Mouse (Mus musculus): Measurements from ENCODE around the gene Ets1. TPM values are rescaled to one million over a fixed set of nuclear protein-coding genes. Genes with fewer than 3 reads are reported as not detected.

Ets1 gene
- polyA plus RNA-seq, 1 experiment from 2014 or later, result 34.5 TPM

DNA sequence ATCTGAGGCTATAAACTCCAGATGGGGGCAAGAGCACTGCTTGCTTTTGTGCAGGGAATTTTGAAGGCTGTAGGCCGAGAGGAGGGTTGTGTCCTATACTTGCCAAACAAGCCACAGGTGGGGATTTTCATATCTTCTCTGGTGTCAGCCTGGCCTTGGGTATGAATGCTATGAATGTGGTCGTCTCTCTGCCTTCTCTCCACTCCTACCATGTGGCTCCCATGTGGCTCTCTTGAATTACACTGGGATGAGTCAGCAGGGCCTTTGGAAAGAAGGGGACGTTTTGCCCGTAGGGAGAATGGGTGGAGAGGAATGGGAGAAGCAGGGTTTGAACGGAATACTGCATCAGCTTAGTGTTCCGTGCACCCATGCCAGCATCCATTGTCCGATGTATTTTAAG, 78.5 kb downstream of the Ets1 start:
- H3K4me1 ChIP-seq (ENCODE audit: control insufficient read depth, insufficient read depth, low read length), result peaks cover 4% of the 10 kb centered on the region
- ATAC-seq (replicated peaks; ENCODE audit: insufficient number of reproducible peaks, low FRiP score, low TSS enrichment, low read depth) (no peak), DNase-seq (ENCODE audit: low spot score) (no peak)
- H3K4me2 ChIP-seq (ENCODE audit: low read depth, low read length), result no peak overlapping the region
- whole genome bisulfite sequencing, result 57% methylated on average over 7 of the region's 7 CpGs
- H3K27me3 ChIP-seq (ENCODE audit: control insufficient read depth, insufficient read depth, low read length), result no peaks in the 10 kb centered on the region
- H3K27ac ChIP-seq (replicated peaks; ENCODE audit: low read depth, low read length), result no peak overlapping the region
- no peak overlapping the region for H3K9ac ChIP-seq (replicated peaks; ENCODE audit: low read length)
- H3K4me3 ChIP-seq (ENCODE audit: low read depth, low read length), result no peak overlapping the region
- H3K36me3 ChIP-seq (replicated peaks; ENCODE audit: control insufficient read depth, insufficient read depth, low read depth, low read length), result no peaks in the 10 kb centered on the region
- H3K9me3 ChIP-seq (replicated peaks; ENCODE audit: control insufficient read depth, low read length), result no peaks in the 10 kb centered on the region

DNA sequence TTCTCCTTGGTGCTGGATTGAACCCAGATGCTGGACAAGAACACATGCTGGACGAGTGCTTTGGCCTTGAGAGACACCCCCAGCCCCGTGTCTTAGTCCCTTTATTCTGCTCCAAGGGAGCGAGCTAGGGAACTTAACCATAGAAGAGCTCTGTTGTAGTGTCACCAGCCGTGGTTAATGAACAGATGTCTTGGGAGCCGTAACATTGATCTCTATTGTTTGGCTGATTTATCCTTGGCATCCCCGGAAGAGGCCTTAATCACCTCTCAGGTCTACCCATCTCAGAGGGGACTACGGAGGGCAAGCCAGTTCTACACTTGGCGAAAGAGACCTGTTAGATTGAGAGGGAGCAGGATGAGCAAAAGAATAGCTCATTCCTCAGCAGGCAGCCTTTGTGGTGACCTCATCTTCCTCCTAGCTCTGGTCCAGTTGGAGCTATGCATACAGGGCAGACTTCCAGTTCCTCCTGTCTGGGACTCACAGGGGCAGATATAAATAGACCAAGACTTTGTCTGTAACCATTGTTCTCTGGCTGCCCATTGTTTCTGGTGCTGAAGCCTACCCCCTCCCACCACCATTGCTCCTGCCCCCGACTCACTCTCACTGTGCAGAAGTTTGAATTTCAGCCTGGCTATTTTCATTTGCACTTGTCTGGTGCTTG, 79.9 kb downstream of the Ets1 start:
- ATAC-seq (replicated peaks; ENCODE audit: insufficient number of reproducible peaks, low FRiP score, low TSS enrichment, low read depth), result no peak
- Histone ChIP-seq H3K9ac (replicated peaks; ENCODE audit: low read length) (no peak overlapping the region), H3K27ac (replicated peaks; ENCODE audit: low read depth, low read length) (no peak overlapping the region), H3K4me1 (ENCODE audit: control insufficient read depth, insufficient read depth, low read length) (peaks cover 6% of the 10 kb centered on the region), H3K27me3 (ENCODE audit: control insufficient read depth, insufficient read depth, low read length) (no peaks in the 10 kb centered on the region), H3K4me3 (ENCODE audit: low read depth, low read length) (no peak overlapping the region), H3K9me3 (replicated peaks; ENCODE audit: control insufficient read depth, low read length) (no peaks in the 10 kb centered on the region), H3K4me2 (ENCODE audit: low read depth, low read length) (no peak overlapping the region), H3K36me3 (replicated peaks; ENCODE audit: control insufficient read depth, insufficient read depth, low read depth, low read length) (no peaks in the 10 kb centered on the region)
- DNase-seq (ENCODE audit: low spot score), result no peak
- 37% methylated on average over 9 of the region's 9 CpGs for WGBS

- 73% methylated on average over 12 of the region's 12 CpGs for WGBS
- no peak for ATAC-seq (replicated peaks; ENCODE audit: insufficient number of reproducible peaks, low FRiP score, low TSS enrichment, low read depth)
- Histone ChIP-seq H3K27me3 (ENCODE audit: control insufficient read depth, insufficient read depth, low read length) (no peaks in the 10 kb centered on the region), H3K9ac (replicated peaks; ENCODE audit: low read length) (no peak overlapping the region), H3K4me2 (ENCODE audit: low read depth, low read length) (no peak overlapping the region), H3K4me1 (ENCODE audit: control insufficient read depth, insufficient read depth, low read length) (peaks cover 8% of the 10 kb centered on the region), H3K27ac (replicated peaks; ENCODE audit: low read depth, low read length) (no peak overlapping the region; the same call in 1 of the 2 replicates), H3K4me3 (ENCODE audit: low read depth, low read length) (no peak overlapping the region), H3K36me3 (replicated peaks; ENCODE audit: control insufficient read depth, insufficient read depth, low read depth, low read length) (no peaks in the 10 kb centered on the region), H3K9me3 (replicated peaks; ENCODE audit: control insufficient read depth, low read length) (no peaks in the 10 kb centered on the region)
- no peak for DNase-seq (ENCODE audit: low spot score)
Measured at GRCm38 (mm10) chr9:32717268-32717920, 81.4 kb downstream of the Ets1 start.

DNA sequence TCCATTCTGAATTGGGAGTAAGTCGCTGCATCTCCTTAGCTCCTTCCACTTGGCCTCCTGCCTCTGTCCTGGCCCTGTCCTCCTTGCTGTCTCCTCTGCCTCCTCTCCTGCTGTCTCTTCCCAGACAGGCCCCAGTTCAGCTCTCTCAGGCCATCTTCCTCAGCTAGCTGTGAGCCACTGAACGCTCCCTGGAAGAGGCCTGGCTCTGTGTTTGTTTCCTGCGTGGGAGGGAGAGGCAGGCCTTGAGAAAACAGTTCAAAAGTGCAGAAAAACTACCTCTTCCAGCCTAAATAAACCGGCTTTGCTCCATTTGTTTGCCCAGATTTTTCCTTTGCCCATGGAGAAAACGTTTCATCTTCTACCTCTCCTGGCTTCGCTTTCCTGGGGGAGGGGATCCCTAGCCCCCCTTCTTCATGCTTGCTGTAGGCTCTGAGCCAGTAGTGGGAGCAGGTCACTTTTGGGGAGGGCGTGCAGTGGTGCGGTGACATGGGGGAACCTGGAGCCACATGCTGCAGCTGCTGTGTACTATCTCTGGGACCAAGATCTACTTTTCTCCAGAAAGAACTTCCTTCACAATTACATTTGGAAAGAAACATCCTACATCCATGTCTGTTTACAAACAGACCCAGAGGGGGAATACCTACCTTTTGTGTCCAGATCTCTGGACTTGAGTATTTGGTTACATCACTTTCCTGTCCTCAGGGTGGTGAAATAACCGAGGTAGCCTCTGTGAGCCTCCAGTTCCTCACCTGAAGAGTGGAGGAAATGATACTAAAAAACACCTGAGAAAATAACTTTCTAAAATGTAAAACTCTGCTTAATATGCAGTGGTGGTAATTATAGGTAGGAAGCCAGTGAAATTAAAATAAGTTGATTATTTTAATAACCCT, 82.2 kb downstream of the Ets1 start:
- DNase-seq (ENCODE audit: low spot score) (no peak), ATAC-seq (replicated peaks; ENCODE audit: insufficient number of reproducible peaks, low FRiP score, low TSS enrichment, low read depth) (no peak)
- 53% methylated on average over 9 of the region's 9 CpGs for WGBS
- peaks cover 8% of the 10 kb centered on the region for H3K4me1 ChIP-seq (ENCODE audit: control insufficient read depth, insufficient read depth, low read length)
- no peaks in the 10 kb centered on the region for H3K9me3 ChIP-seq (replicated peaks; ENCODE audit: control insufficient read depth, low read length)
- H3K27ac ChIP-seq (replicated peaks; ENCODE audit: low read depth, low read length), result no peak overlapping the region; the same call in 1 of the 2 replicates
- no peak overlapping the region for H3K4me2 ChIP-seq (ENCODE audit: low read depth, low read length)
- H3K4me3 ChIP-seq (ENCODE audit: low read depth, low read length), result no peak overlapping the region
- no peaks in the 10 kb centered on the region for H3K27me3 ChIP-seq (ENCODE audit: control insufficient read depth, insufficient read depth, low read length)
- H3K9ac ChIP-seq (replicated peaks; ENCODE audit: low read length), result 0 out of 2 replicates have a peak overlapping the region, but pooled peaks have one; percentile 11
- H3K36me3 ChIP-seq (replicated peaks; ENCODE audit: control insufficient read depth, insufficient read depth, low read depth, low read length), result no peaks in the 10 kb centered on the region

GRCm38 (mm10) chr9:32718868-32719267, 82.8 kb downstream of the Ets1 start:
- Histone ChIP-seq H3K27me3 (ENCODE audit: control insufficient read depth, insufficient read depth, low read length) (no peaks in the 10 kb centered on the region), H3K36me3 (replicated peaks; ENCODE audit: control insufficient read depth, insufficient read depth, low read depth, low read length) (no peaks in the 10 kb centered on the region), H3K4me2 (ENCODE audit: low read depth, low read length) (no peak overlapping the region), H3K27ac (replicated peaks; ENCODE audit: low read depth, low read length) (no peak overlapping the region), H3K9ac (replicated peaks; ENCODE audit: low read length) (no peak overlapping the region), H3K9me3 (replicated peaks; ENCODE audit: control insufficient read depth, low read length) (no peaks in the 10 kb centered on the region), H3K4me1 (ENCODE audit: control insufficient read depth, insufficient read depth, low read length) (peaks cover 8% of the 10 kb centered on the region), H3K4me3 (ENCODE audit: low read depth, low read length) (no peak overlapping the region)
- DNase-seq (ENCODE audit: low spot score), result no peak
- ATAC-seq (replicated peaks; ENCODE audit: insufficient number of reproducible peaks, low FRiP score, low TSS enrichment, low read depth), result no peak
- WGBS, result 81% methylated on average over 4 of the region's 4 CpGs

- H3K27me3 ChIP-seq (ENCODE audit: control insufficient read depth, insufficient read depth, low read length), result no peaks in the 10 kb centered on the region
- 25% methylated on average over 3 of the region's 3 CpGs for WGBS
- peak overlapping the region; percentile 63; the same call in 1 of the 2 replicates for H3K27ac ChIP-seq (replicated peaks; ENCODE audit: low read depth, low read length)
- DNase-seq (ENCODE audit: low spot score) (no peak), ATAC-seq (replicated peaks; ENCODE audit: insufficient number of reproducible peaks, low FRiP score, low TSS enrichment, low read depth) (no peak)
- H3K36me3 ChIP-seq (replicated peaks; ENCODE audit: control insufficient read depth, insufficient read depth, low read depth, low read length), result no peaks in the 10 kb centered on the region
- no peaks in the 10 kb centered on the region for H3K9me3 ChIP-seq (replicated peaks; ENCODE audit: control insufficient read depth, low read length)
- no peak overlapping the region for H3K4me3 ChIP-seq (ENCODE audit: low read depth, low read length)
- peaks cover 8% of the 10 kb centered on the region for H3K4me1 ChIP-seq (ENCODE audit: control insufficient read depth, insufficient read depth, low read length)
- H3K4me2 ChIP-seq (ENCODE audit: low read depth, low read length), result no peak overlapping the region
- no peak overlapping the region for H3K9ac ChIP-seq (replicated peaks; ENCODE audit: low read length)
Measured at GRCm38 (mm10) chr9:32719941-32720263, 83.9 kb downstream of the Ets1 start.

DNA sequence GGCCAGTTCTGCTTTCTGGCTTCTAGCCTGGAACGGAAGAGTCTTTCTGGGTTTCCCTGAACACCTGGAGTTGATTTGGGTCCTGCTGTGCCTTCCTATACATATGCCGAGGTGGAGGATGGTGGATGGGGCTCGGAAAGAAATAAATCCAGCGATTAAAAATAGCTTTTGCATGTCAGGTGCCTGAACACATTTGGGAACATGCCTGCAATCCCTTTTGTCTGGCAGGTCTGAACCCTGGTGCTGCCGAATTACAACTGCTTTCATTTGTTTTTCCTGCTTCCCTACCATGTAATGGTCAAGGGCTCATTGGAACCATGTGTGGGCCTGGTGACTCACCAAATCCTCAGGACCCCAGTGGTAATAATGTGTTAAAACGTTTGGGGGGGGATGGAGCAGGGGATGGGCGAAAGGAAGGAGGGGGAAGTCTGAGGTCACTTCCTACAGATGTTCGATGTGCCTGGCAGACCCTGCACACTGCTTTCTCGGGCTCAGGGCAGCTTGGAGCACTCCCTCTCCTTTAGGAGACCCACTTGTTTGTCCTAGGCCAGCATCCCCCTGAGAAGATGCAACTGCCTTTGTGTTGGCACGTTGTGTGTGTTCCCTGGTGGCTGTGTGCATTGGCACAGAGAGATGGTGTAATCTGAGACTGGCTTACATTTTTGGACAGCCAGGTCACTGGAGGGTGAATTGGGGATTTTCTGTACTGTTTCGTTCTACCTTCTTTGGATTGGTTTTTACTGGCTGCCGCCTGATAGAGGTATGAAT, 84.4 kb downstream of the Ets1 start:
- Histone ChIP-seq H3K4me2 (ENCODE audit: low read depth, low read length) (0 out of 2 replicates have a peak overlapping the region, but pooled peaks have one; percentile 11), H3K36me3 (replicated peaks; ENCODE audit: control insufficient read depth, insufficient read depth, low read depth, low read length) (no peaks in the 10 kb centered on the region), H3K27me3 (ENCODE audit: control insufficient read depth, insufficient read depth, low read length) (no peaks in the 10 kb centered on the region), H3K27ac (replicated peaks; ENCODE audit: low read depth, low read length) (peak overlapping the region; percentile 63), H3K4me1 (ENCODE audit: control insufficient read depth, insufficient read depth, low read length) (peaks cover 8% of the 10 kb centered on the region), H3K9me3 (replicated peaks; ENCODE audit: control insufficient read depth, low read length) (no peaks in the 10 kb centered on the region), H3K9ac (replicated peaks; ENCODE audit: low read length) (no peak overlapping the region), H3K4me3 (ENCODE audit: low read depth, low read length) (no peak overlapping the region)
- ATAC-seq (replicated peaks; ENCODE audit: insufficient number of reproducible peaks, low FRiP score, low TSS enrichment, low read depth), result peak; percentile 81
- peak; percentile 94 for DNase-seq (ENCODE audit: low spot score)
- 18% methylated on average over 12 of the region's 12 CpGs for WGBS

Data from embryonic facial prominence, embryonic 11.5 days (tissue).